Mouse (Mus musculus): ENCODE data around the gene Wdhd1. TPM values are rescaled to one million over a fixed set of nuclear protein-coding genes. Genes with fewer than 3 reads are reported as not detected.

Wdhd1 gene
- polyA plus RNA-seq, 1 experiment from 2014 or later: 5.2 TPM

GRCm38 (mm10) chr14:47234526-47235250, 42.0 kb downstream of the Wdhd1 start:
- no peak overlapping the region for H3K27ac ChIP-seq (replicated peaks)
- H3K9me3 ChIP-seq (ENCODE audit: control insufficient read depth, low read length): no peaks in the 10 kb centered on the region
- H3K4me2 ChIP-seq (replicated peaks; ENCODE audit: low read depth): no peak overlapping the region
- H3K27me3 ChIP-seq (ENCODE audit: control insufficient read depth, insufficient read depth, low read length): no peaks in the 10 kb centered on the region
- TF ChIP-seq EP300 (optimal IDR thresholded peaks at IDR 0.05) (no peak), CTCF (IDR thresholded peaks at IDR 0.05; ENCODE audit: low read depth) (no peak)
- 61% methylated on average over 5 of the region's 5 CpGs for WGBS
- DNase-seq (ENCODE audit: low spot score): no peak
- ATAC-seq (ENCODE audit: low FRiP score, low TSS enrichment): no peak
- H3K4me3 ChIP-seq (ENCODE audit: low read depth, low read length): no peak overlapping the region
- no peak overlapping the region for H3K9ac ChIP-seq (ENCODE audit: low read length)
- no peaks in the 10 kb centered on the region for H3K4me1 ChIP-seq (replicated peaks; ENCODE audit: control insufficient read depth, insufficient read depth)
- H3K36me3 ChIP-seq (ENCODE audit: control insufficient read depth, insufficient read depth, low read length): no peaks in the 10 kb centered on the region

DNA sequence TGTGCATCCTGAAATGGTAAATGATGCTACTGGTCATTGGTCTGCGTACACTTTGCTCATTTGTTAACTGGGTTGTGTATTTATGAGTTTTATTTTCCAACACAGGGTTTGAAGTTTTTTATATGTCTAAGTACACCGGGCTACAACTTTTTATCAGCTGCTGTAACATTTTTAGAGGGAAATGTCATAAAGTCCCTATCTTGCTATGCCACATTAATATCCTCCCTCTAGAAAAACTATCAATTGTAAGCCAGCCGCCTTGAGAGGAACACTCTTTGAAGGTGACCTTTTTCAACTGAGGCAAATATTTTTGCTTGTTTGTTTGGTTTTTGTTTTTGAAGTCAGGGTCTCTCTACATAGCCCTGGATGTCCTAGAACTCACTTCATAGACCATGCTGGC, 42.6 kb downstream of the Wdhd1 start:
- no peak for DNase-seq (ENCODE audit: low spot score)
- no peak for TF ChIP-seq EP300 (optimal IDR thresholded peaks at IDR 0.05)
- TF ChIP-seq CTCF (IDR thresholded peaks at IDR 0.05; ENCODE audit: low read depth): no peak
- no peak overlapping the region for H3K4me3 ChIP-seq (ENCODE audit: low read depth, low read length)
- no peak overlapping the region for H3K4me2 ChIP-seq (replicated peaks; ENCODE audit: low read depth)
- no peak for ATAC-seq (ENCODE audit: low FRiP score, low TSS enrichment)
- no peaks in the 10 kb centered on the region for H3K4me1 ChIP-seq (replicated peaks; ENCODE audit: control insufficient read depth, insufficient read depth)
- H3K9ac ChIP-seq (ENCODE audit: low read length): no peak overlapping the region
- H3K36me3 ChIP-seq (ENCODE audit: control insufficient read depth, insufficient read depth, low read length): no peaks in the 10 kb centered on the region
- H3K27ac ChIP-seq (replicated peaks): no peak overlapping the region
- no peaks in the 10 kb centered on the region for H3K9me3 ChIP-seq (ENCODE audit: control insufficient read depth, low read length)
- 86% methylated on average over 3 of the region's 3 CpGs for WGBS
- H3K27me3 ChIP-seq (ENCODE audit: control insufficient read depth, insufficient read depth, low read length): no peaks in the 10 kb centered on the region

GRCm38 (mm10) chr14:47233602-47234001, 43.1 kb downstream of the Wdhd1 start:
- Histone ChIP-seq H3K36me3 (ENCODE audit: control insufficient read depth, insufficient read depth, low read length) (no peaks in the 10 kb centered on the region), H3K9ac (ENCODE audit: low read length) (no peak overlapping the region)
- DNase-seq (ENCODE audit: low spot score): no peak

DNA sequence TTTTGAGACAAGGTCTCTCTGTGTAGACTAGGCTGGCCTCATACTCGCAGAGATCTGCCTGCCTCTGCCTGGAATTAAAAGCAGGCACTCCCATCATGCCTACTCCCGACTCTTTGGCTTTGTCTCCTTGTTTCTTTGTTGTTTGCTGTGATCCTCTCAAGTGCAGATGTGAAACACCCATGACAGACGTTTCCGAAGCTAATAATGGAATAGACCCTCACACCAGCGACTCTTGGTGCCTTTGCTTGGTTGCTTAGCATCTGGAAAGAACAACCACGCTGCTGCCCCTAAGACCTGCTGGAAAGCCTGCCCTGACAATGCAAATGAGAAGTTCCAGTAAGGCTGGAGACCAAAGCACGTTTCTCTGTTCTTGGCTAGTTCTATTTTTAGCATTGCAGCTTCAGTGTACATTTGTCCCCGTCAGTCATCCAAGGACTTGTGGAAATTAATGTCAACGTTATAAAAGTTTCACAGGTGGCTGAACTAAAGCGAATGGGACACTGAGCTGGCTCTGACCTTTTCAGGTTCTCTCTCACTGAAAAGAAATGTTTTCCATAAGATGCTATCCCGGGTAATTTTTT, 46.8 kb downstream of the Wdhd1 start:
- 59% methylated on average over 11 of the region's 11 CpGs for WGBS
- H3K27me3 ChIP-seq (ENCODE audit: control insufficient read depth, insufficient read depth, low read length): no peaks in the 10 kb centered on the region
- ATAC-seq (ENCODE audit: low FRiP score, low TSS enrichment) (no peak), DNase-seq (ENCODE audit: low spot score) (no peak)
- no peak overlapping the region for H3K4me3 ChIP-seq (ENCODE audit: low read depth, low read length)
- TF ChIP-seq EP300 (optimal IDR thresholded peaks at IDR 0.05) (no peak), CTCF (IDR thresholded peaks at IDR 0.05; ENCODE audit: low read depth) (no peak)
- no peaks in the 10 kb centered on the region for H3K4me1 ChIP-seq (replicated peaks; ENCODE audit: control insufficient read depth, insufficient read depth)
- no peaks in the 10 kb centered on the region for H3K36me3 ChIP-seq (ENCODE audit: control insufficient read depth, insufficient read depth, low read length)
- no peak overlapping the region for H3K9ac ChIP-seq (ENCODE audit: low read length)
- no peak overlapping the region for H3K4me2 ChIP-seq (replicated peaks; ENCODE audit: low read depth)
- no peaks in the 10 kb centered on the region for H3K9me3 ChIP-seq (ENCODE audit: control insufficient read depth, low read length)
- H3K27ac ChIP-seq (replicated peaks): no peak overlapping the region

More at GRCm38 (mm10) chr14:47233602-47234001, 43.1 kb downstream of the Wdhd1 start:
- TF ChIP-seq CTCF (IDR thresholded peaks at IDR 0.05; ENCODE audit: low read depth) (no peak), EP300 (optimal IDR thresholded peaks at IDR 0.05) (no peak)
- no peaks in the 10 kb centered on the region for H3K9me3 ChIP-seq (ENCODE audit: control insufficient read depth, low read length)
- H3K4me2 ChIP-seq (replicated peaks; ENCODE audit: low read depth): no peak overlapping the region
- no peak overlapping the region for H3K4me3 ChIP-seq (ENCODE audit: low read depth, low read length)
- H3K27ac ChIP-seq (replicated peaks): no peak overlapping the region
- no peak for ATAC-seq (ENCODE audit: low FRiP score, low TSS enrichment)
- WGBS: 63% methylated on average over 2 of the region's 2 CpGs
- H3K4me1 ChIP-seq (replicated peaks; ENCODE audit: control insufficient read depth, insufficient read depth): no peaks in the 10 kb centered on the region
- no peaks in the 10 kb centered on the region for H3K27me3 ChIP-seq (ENCODE audit: control insufficient read depth, insufficient read depth, low read length)

DNA sequence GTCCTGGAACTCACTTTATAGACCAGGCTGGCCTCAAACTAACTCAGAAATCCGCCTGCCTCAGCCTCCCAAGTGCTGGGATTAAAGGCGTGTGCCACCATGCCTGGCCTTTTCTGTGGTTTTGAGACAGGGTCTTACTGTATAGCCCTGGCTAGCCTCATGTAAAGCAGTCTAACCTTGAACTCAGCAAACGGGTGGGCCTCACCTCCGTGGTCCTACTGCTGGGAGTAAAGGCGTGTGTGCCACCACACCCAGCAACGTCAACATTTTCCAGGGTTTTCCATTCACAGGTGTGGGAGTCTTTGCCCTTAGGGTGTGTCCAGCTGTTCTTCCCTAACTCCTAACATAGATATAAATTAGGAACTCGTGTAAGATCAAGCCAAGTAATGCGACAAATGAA, 50.7 kb downstream of the Wdhd1 start:
- H3K27me3 ChIP-seq (ENCODE audit: control insufficient read depth, insufficient read depth, low read length): no peaks in the 10 kb centered on the region
- 72% methylated on average over 8 of the region's 8 CpGs for WGBS
- no peaks in the 10 kb centered on the region for H3K9me3 ChIP-seq (ENCODE audit: control insufficient read depth, low read length)
- H3K9ac ChIP-seq (ENCODE audit: low read length): no peak overlapping the region
- ATAC-seq (ENCODE audit: low FRiP score, low TSS enrichment) (no peak), DNase-seq (ENCODE audit: low spot score) (no peak)
- no peak for TF ChIP-seq CTCF (IDR thresholded peaks at IDR 0.05; ENCODE audit: low read depth)
- no peak for TF ChIP-seq EP300 (optimal IDR thresholded peaks at IDR 0.05)
- H3K4me2 ChIP-seq (replicated peaks; ENCODE audit: low read depth): no peak overlapping the region
- H3K4me3 ChIP-seq (ENCODE audit: low read depth, low read length): no peak overlapping the region
- no peaks in the 10 kb centered on the region for H3K36me3 ChIP-seq (ENCODE audit: control insufficient read depth, insufficient read depth, low read length)
- no peak overlapping the region for H3K27ac ChIP-seq (replicated peaks)
- no peaks in the 10 kb centered on the region for H3K4me1 ChIP-seq (replicated peaks; ENCODE audit: control insufficient read depth, insufficient read depth)
